Mouse (Mus musculus): ENCODE results near the gene Zmym2. TPM values are rescaled to one million over a fixed set of nuclear protein-coding genes. Genes with fewer than 3 reads are reported as not detected.
"Not testable (repeated sequence)": the region's sequence is repeated elsewhere in the genome, so short reads cannot be mapped to it uniquely, and the experiment has no call there.

The Zmym2 gene
- polyA plus RNA-seq (2015; fragmentation: Nextera tagmentation; extraction: Ambion mirVana) = 43.0 and 48.5 TPM in 2 replicates

DNA sequence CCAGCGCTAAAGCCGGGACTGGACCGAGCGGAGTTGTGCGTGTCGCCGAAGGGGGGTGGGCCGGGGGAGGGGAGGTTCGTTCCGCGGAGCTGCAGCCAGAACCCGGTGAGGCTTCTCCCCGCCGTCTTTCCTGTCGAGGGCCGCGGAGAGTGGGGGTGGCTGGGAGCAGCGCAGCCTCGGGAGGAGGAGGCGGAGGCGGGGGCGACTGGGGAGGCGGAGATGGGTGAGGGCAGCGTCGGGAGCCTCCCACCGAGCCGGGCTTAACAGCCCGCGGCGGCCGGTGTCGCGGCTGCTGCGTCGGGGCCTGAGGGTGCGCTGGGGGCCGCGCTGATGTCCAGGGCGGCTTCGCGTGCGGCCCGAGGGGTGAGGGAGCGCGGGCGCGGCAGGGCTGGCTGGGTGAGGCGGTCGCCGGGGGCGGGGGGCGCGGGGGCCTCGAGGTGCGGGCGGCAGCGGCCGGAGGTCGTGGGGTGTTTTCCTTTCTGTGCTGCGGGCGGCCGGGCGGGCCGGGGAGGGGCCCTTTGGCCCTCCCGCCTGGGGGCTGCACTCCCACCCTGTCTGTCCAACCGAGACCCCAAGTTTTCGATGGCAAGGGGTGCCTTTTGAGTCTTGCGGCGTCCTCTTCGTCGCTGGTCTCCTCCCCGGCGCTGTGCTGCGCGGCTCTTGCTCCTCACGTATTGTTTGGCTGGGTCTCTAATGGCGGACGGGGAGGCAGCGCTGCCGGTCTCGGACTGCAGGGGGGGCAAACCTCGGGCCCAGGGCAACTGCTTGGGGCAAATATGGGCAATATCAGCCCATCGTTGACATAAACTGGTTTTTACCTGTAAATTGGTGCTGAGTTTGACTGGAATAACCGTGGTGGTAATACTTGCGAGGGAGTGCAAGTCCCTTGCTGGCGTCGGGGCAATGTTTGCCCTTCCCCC is at the start of gene Zmym2:
TSS of gene Zmym2 (plus strand) at position 60 of the 920 bp plus-strand sequence.
- peak within 1 kb of the TSS; percentile 84 for H3K4me3 ChIP-seq (ENCODE audit: low read length)
- H3K4me2 ChIP-seq (ENCODE audit: low read depth, low read length) = peak within 1 kb of the TSS; percentile 79
- ATAC-seq (ENCODE audit: low read depth) = peak; percentile 18
- H3K4me1 ChIP-seq (replicated peaks; ENCODE audit: control insufficient read depth, insufficient read depth, low read length); H3K9me3 ChIP-seq (ENCODE audit: control insufficient read depth, low read length); H3K36me3 ChIP-seq (ENCODE audit: control insufficient read depth, insufficient read depth, low read length); H3K27me3 ChIP-seq (ENCODE audit: control insufficient read depth, insufficient read depth, low read depth, low read length): not testable (repeated sequence)
- peak within 1 kb of the TSS; percentile 93 for H3K9ac ChIP-seq (ENCODE audit: low read length)
- WGBS = 1% methylated on average over 38 of the region's 87 CpGs
- peak within 1 kb of the TSS; percentile 98 for H3K27ac ChIP-seq (ENCODE audit: low read length)

DNA sequence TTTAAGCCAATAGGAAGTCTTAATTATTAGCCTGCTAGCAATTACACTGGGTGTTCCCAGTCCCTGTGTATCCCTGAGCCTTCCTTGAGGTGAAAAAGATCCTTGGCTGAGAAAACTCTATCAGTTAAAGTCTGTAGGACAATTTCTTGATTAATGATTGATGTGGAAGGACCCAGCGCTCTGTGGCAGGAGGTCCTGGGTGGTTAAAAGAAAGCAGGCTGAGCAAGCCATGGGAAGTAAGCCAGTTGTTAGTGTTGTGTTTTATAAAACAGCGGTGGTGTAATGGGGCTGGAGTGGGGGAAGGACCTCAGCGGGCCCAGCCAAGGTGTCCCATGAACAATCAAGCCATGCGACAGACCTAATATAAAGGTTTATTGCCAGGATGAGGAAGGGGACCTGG is 42.4 kb upstream of the Zmym2 start:
- Histone ChIP-seq H3K4me2 (ENCODE audit: low read depth, low read length) (no peak overlapping the region), H3K36me3 (ENCODE audit: control insufficient read depth, insufficient read depth, low read length) (no peaks in the 10 kb centered on the region), H3K4me1 (replicated peaks; ENCODE audit: control insufficient read depth, insufficient read depth, low read length) (no peaks in the 10 kb centered on the region), H3K9ac (ENCODE audit: low read length) (no peak overlapping the region), H3K27ac (ENCODE audit: low read length) (no peak overlapping the region), H3K4me3 (ENCODE audit: low read length) (no peak overlapping the region), H3K9me3 (ENCODE audit: control insufficient read depth, low read length) (no peaks in the 10 kb centered on the region), H3K27me3 (ENCODE audit: control insufficient read depth, insufficient read depth, low read depth, low read length) (no peaks in the 10 kb centered on the region)
- 55% methylated on average over 4 of the region's 4 CpGs for WGBS
- no peak for ATAC-seq (ENCODE audit: low read depth)

DNA sequence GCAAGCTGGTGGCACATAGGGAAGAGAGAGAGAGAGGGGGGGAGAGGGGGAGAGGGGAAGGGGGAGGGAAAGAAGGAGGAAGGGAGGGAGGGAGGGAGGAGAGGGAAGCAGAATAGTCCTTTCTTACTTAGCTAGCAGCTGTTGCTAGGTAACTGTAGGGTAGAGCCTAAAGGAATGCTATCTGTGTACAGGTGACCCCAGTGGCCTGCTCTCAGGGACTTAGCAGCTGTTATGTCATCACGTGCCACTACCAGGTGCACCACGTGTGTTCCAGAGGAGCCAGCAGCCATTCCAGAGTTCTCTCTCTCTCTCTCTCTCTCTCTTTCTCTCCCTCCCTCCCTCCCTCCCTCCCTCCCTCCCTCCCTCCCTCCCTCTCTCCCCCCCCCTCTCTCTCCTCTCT is 41.9 kb upstream of the Zmym2 start:
- no peak overlapping the region for H3K9ac ChIP-seq (ENCODE audit: low read length)
- H3K36me3 ChIP-seq (ENCODE audit: control insufficient read depth, insufficient read depth, low read length) = no peaks in the 10 kb centered on the region
- H3K4me3 ChIP-seq (ENCODE audit: low read length) = no peak overlapping the region
- WGBS = 5% methylated on average over 2 of the region's 2 CpGs
- H3K4me1 ChIP-seq (replicated peaks; ENCODE audit: control insufficient read depth, insufficient read depth, low read length) = no peaks in the 10 kb centered on the region
- no peaks in the 10 kb centered on the region for H3K9me3 ChIP-seq (ENCODE audit: control insufficient read depth, low read length)
- no peaks in the 10 kb centered on the region for H3K27me3 ChIP-seq (ENCODE audit: control insufficient read depth, insufficient read depth, low read depth, low read length)
- peak; percentile 75; the same call in 1 of the 2 replicates for ATAC-seq (ENCODE audit: low read depth)
- H3K4me2 ChIP-seq (ENCODE audit: low read depth, low read length) = no peak overlapping the region
- H3K27ac ChIP-seq (ENCODE audit: low read length) = no peak overlapping the region

DNA sequence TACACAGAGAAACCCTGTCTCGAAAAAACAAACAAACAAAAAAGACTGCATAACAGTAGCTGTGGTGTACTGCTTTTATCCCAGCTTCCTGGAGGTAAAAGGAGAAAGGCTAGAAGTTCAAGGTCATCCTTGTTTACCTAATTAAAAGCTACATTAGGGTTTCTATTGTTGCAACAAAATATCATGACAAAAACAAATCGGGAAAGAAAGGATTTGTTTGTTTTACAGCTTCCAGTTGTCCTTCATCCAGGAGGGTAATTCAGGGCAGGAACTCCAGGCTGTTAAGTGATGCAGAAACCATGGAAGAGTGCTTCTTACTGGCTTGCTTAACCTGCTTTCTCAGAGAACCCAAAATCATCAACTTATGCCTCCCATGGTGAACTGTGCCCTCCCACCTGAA is 38.1 kb upstream of the Zmym2 start:
- no peak for ATAC-seq (ENCODE audit: low read depth)
- H3K4me3 ChIP-seq (ENCODE audit: low read length) = no peak overlapping the region
- 41% methylated on average over 2 of the region's 2 CpGs for WGBS

DNA sequence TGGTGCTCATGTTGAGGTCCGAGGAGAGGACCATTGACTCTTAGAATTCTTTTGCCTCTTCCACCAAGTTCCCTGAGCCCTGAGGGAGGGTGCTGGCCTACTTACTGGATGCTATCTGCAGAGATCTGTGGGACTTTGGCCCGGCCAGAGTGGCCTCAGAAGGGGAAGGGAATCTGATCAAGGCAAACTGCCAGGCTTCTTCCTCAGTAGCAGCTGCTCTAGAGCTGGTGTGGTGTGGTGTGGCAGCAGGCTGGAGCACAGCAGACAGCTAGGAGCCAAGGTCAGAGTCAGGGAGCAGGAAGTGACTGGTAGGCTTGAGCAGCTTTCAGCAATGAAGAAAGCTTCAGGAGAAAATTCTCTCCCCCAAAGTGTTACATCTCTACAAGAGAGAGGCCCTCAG is 36.8 kb upstream of the Zmym2 start:
- Histone ChIP-seq H3K4me3 (ENCODE audit: low read length) (no peak overlapping the region), H3K27ac (ENCODE audit: low read length) (no peak overlapping the region), H3K9ac (ENCODE audit: low read length) (no peak overlapping the region), H3K9me3 (ENCODE audit: control insufficient read depth, low read length) (peaks cover 9% of the 10 kb centered on the region), H3K27me3 (ENCODE audit: control insufficient read depth, insufficient read depth, low read depth, low read length) (no peaks in the 10 kb centered on the region), H3K36me3 (ENCODE audit: control insufficient read depth, insufficient read depth, low read length) (no peaks in the 10 kb centered on the region), H3K4me1 (replicated peaks; ENCODE audit: control insufficient read depth, insufficient read depth, low read length) (no peaks in the 10 kb centered on the region), H3K4me2 (ENCODE audit: low read depth, low read length) (no peak overlapping the region)
- WGBS = 45% methylated on average over 2 of the region's 2 CpGs
- ATAC-seq (ENCODE audit: low read depth) = no peak

More for the DNA sequence above, 38.1 kb upstream of the Zmym2 start:
- Histone ChIP-seq H3K9me3 (ENCODE audit: control insufficient read depth, low read length) (no peaks in the 10 kb centered on the region), H3K9ac (ENCODE audit: low read length) (no peak overlapping the region), H3K36me3 (ENCODE audit: control insufficient read depth, insufficient read depth, low read length) (no peaks in the 10 kb centered on the region), H3K27ac (ENCODE audit: low read length) (no peak overlapping the region), H3K4me2 (ENCODE audit: low read depth, low read length) (no peak overlapping the region), H3K27me3 (ENCODE audit: control insufficient read depth, insufficient read depth, low read depth, low read length) (no peaks in the 10 kb centered on the region), H3K4me1 (replicated peaks; ENCODE audit: control insufficient read depth, insufficient read depth, low read length) (no peaks in the 10 kb centered on the region)

GRCm38 (mm10) chr14:56864041-56864440 is 22.4 kb upstream of the Zmym2 start:
- Histone ChIP-seq H3K4me1 (replicated peaks; ENCODE audit: control insufficient read depth, insufficient read depth, low read length) (no peaks in the 10 kb centered on the region), H3K4me2 (ENCODE audit: low read depth, low read length) (no peak overlapping the region), H3K4me3 (ENCODE audit: low read length) (no peak overlapping the region), H3K27me3 (ENCODE audit: control insufficient read depth, insufficient read depth, low read depth, low read length) (peaks cover 8% of the 10 kb centered on the region), H3K36me3 (ENCODE audit: control insufficient read depth, insufficient read depth, low read length) (no peaks in the 10 kb centered on the region), H3K27ac (ENCODE audit: low read length) (no peak overlapping the region), H3K9ac (ENCODE audit: low read length) (no peak overlapping the region), H3K9me3 (ENCODE audit: control insufficient read depth, low read length) (no peaks in the 10 kb centered on the region)
- ATAC-seq (ENCODE audit: low read depth) = no peak
- WGBS = 61% methylated on average over 8 of the region's 8 CpGs

GRCm38 (mm10) chr14:56864641-56865040 is 21.8 kb upstream of the Zmym2 start:
- WGBS = 7% methylated on average over 12 of the region's 13 CpGs
- H3K4me3 ChIP-seq (ENCODE audit: low read length) = peak overlapping the region; percentile 47
- peaks cover 8% of the 10 kb centered on the region for H3K27me3 ChIP-seq (ENCODE audit: control insufficient read depth, insufficient read depth, low read depth, low read length)
- H3K4me2 ChIP-seq (ENCODE audit: low read depth, low read length) = peak overlapping the region; percentile 78
- no peak overlapping the region for H3K27ac ChIP-seq (ENCODE audit: low read length)
- H3K36me3 ChIP-seq (ENCODE audit: control insufficient read depth, insufficient read depth, low read length) = no peaks in the 10 kb centered on the region
- H3K9ac ChIP-seq (ENCODE audit: low read length) = peak overlapping the region; percentile 51
- ATAC-seq (ENCODE audit: low read depth) = no peak
- no peaks in the 10 kb centered on the region for H3K9me3 ChIP-seq (ENCODE audit: control insufficient read depth, low read length)
- no peaks in the 10 kb centered on the region for H3K4me1 ChIP-seq (replicated peaks; ENCODE audit: control insufficient read depth, insufficient read depth, low read length)

GRCm38 (mm10) chr14:56865112-56865511 is 21.3 kb upstream of the Zmym2 start:
- WGBS = 4% methylated on average over 29 of the region's 30 CpGs
- peak overlapping the region; percentile 47 for H3K4me3 ChIP-seq (ENCODE audit: low read length)
- H3K4me2 ChIP-seq (ENCODE audit: low read depth, low read length) = peak overlapping the region; percentile 78
- ATAC-seq (ENCODE audit: low read depth); H3K27ac ChIP-seq (ENCODE audit: low read length); H3K27me3 ChIP-seq (ENCODE audit: control insufficient read depth, insufficient read depth, low read depth, low read length); H3K36me3 ChIP-seq (ENCODE audit: control insufficient read depth, insufficient read depth, low read length); H3K4me1 ChIP-seq (replicated peaks; ENCODE audit: control insufficient read depth, insufficient read depth, low read length); H3K9me3 ChIP-seq (ENCODE audit: control insufficient read depth, low read length): not testable (repeated sequence)
- H3K9ac ChIP-seq (ENCODE audit: low read length) = peak overlapping the region; percentile 51

DNA sequence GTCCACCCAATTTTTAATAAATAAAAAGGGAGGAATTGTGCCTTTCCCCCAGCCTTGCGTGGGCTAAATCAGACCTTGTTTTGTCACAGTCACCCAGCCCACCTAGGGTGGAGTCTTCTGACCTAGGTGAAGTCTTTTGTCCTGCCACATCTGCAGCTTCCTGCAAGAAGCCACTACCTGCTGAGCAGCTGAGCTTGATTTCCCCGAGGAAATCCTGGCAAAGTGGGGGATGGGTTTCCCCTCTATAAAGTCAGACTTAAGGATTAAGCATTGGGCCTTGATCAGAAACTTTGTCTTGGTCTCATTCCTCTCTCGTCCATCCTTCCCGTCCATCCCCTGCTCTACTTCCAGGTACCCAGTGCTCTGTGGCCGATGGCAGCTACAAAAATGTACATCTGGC is 12.9 kb upstream of the Zmym2 start:
- H3K27ac ChIP-seq (ENCODE audit: low read length) = no peak overlapping the region
- no peaks in the 10 kb centered on the region for H3K27me3 ChIP-seq (ENCODE audit: control insufficient read depth, insufficient read depth, low read depth, low read length)
- H3K36me3 ChIP-seq (ENCODE audit: control insufficient read depth, insufficient read depth, low read length) = no peaks in the 10 kb centered on the region
- no peaks in the 10 kb centered on the region for H3K4me1 ChIP-seq (replicated peaks; ENCODE audit: control insufficient read depth, insufficient read depth, low read length)
- WGBS = 84% methylated on average over 5 of the region's 5 CpGs
- H3K9me3 ChIP-seq (ENCODE audit: control insufficient read depth, low read length) = no peaks in the 10 kb centered on the region; the same call in 1 of the 2 replicates
- ATAC-seq (ENCODE audit: low read depth) = no peak
- H3K4me3 ChIP-seq (ENCODE audit: low read length) = no peak overlapping the region
- H3K9ac ChIP-seq (ENCODE audit: low read length) = no peak overlapping the region
- no peak overlapping the region for H3K4me2 ChIP-seq (ENCODE audit: low read depth, low read length)
